Mouse (Mus musculus) bone marrow, adult 2 months (tissue): ENCODE measurements around the gene Gtf2i.

Experiments used
- CTCF ChIP-seq: fragments of 200-500 bp; IDR thresholded peaks from 2 replicates; pipeline ENCODE4 v1.5.1; 2011; ENCODE audit warnings: low read length, control low read depth; ENCODE audit not compliant: control insufficient read depth, insufficient read depth
- POLR2A ChIP-seq: fragments of 200-500 bp; IDR thresholded peaks from 2 replicates; pipeline ENCODE4 v1.6.1; 2011; ENCODE audit warnings: low read depth, mild to moderate bottlenecking, control low read depth, low read length, borderline replicate concordance; ENCODE audit not compliant: control insufficient read depth

DNA sequence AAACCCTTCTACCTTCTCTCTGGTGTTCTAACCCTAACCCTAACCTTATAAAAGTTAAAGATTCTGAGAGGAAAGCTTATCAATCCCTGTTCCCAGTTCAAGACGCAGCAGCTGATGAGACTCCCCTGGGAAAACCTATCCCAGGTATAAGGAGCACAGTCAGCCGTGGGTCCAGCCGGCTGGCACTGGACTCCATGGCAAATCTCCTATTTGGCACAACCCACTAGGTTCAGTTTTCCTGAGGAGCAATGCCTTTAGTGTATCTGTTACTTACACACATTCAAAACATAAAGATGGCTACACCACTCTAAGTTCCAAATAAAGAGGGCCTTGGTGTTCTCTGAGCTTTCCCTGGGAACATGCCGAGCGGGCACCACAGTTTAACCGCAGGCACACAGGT is 23.5 kb downstream of the Gtf2i start:
- TF ChIP-seq CTCF: no peak
- TF ChIP-seq POLR2A: no peak
